Mouse (Mus musculus): ENCODE data around the gene Herc6.

GRCm38 (mm10) chr6:57571587-57571986 is 9.2 kb upstream of the Herc6 start:
- TF ChIP-seq EP300 (IDR thresholded peaks at IDR 0.05; ENCODE audit: low read depth) (no peak), CTCF (IDR thresholded peaks at IDR 0.05; ENCODE audit: low read depth) (no peak)

All from liver, postnatal 0 days (tissue).